Mouse (Mus musculus): ENCODE results near the gene Ccdc88a. TPM values are rescaled to one million over a fixed set of nuclear protein-coding genes. Genes with fewer than 3 reads are reported as not detected.

The Ccdc88a gene
- total and polyA plus RNA-seq, 3 experiments, result 13.0 to 86.2 (median 52.6) TPM

DNA sequence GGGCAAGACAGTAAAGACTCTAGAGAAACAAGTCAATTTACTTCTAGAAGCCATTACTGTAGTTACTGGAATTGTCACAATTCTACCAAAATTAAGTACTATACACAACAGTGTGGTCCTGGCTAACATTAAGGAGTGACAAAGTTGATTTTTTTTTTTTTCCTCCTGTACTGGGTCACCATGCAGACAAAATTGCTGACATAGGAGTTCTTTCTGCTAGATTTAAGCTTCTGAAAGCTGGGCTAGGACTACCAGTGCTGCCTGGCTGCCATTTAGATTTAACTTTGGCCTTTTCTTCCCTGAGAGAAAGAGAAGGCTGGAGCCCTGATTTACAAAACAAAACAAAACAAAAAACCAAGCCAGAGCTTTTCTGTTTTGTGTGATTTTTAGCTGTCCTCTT lies 32.8 kb downstream of the Ccdc88a start:
- ATAC-seq (ENCODE audit: extremely low read depth, insufficient number of reproducible peaks, low FRiP score, poor library complexity, severe bottlenecking) (no peak), DNase-seq (ENCODE audit: low spot score) (no peak)
- no peaks in the 10 kb centered on the region for H3K4me1 ChIP-seq (ENCODE audit: insufficient read depth, low read depth, low read length)
- H3K9me3 ChIP-seq (replicated peaks), result no peaks in the 10 kb centered on the region
- TF ChIP-seq POLR2AphosphoS5 (IDR thresholded peaks at IDR 0.05; ENCODE audit: insufficient replicate concordance, low read depth, low read length) (no peak), GATA2 (IDR thresholded peaks at IDR 0.05; ENCODE audit: borderline replicate concordance, low read depth, low read length) (no peak), TAL1 (conservative IDR thresholded peaks at IDR 0.05; ENCODE audit: low read depth, low read length) (no peak), GATA1 (IDR thresholded peaks at IDR 0.05; ENCODE audit: borderline replicate concordance, low read length) (no peak), CTCF (IDR thresholded peaks at IDR 0.05; ENCODE audit: low read depth, low read length) (no peak)
- H3K27me3 ChIP-seq (ENCODE audit: insufficient read depth, low read length), result no peaks in the 10 kb centered on the region
- H3K36me3 ChIP-seq (replicated peaks), result peaks cover 15% of the 10 kb centered on the region
- no peak overlapping the region for H3K4me3 ChIP-seq (ENCODE audit: low read depth, low read length)

DNA sequence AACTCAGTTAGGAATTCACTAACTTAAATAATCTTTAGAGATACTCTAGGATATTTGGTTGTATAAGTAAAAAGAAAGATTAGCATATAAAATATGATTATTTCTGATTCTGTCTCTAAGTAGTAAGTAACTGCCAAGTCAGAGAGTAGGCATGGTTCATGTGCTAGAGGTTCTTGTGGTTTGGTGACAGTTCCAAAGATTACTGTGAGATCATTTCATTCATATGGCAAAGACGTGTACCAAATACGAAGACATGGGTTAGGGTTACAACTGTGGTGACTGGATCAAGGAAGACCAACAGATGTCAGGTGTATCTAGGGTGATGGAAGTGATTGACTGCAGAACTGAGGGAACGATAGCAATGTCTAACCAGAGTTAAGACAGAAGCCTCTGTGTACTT lies 50.0 kb downstream of the Ccdc88a start:
- peaks cover 10% of the 10 kb centered on the region for H3K36me3 ChIP-seq (replicated peaks)
- H3K9me3 ChIP-seq (replicated peaks), result no peaks in the 10 kb centered on the region
- H3K4me3 ChIP-seq (ENCODE audit: low read depth, low read length), result no peak overlapping the region
- H3K4me1 ChIP-seq (ENCODE audit: insufficient read depth, low read depth, low read length), result no peaks in the 10 kb centered on the region; the same call in 1 of the 2 replicates
- no peaks in the 10 kb centered on the region for H3K27me3 ChIP-seq (ENCODE audit: insufficient read depth, low read length)
- no peak for ATAC-seq (ENCODE audit: extremely low read depth, insufficient number of reproducible peaks, low FRiP score, poor library complexity, severe bottlenecking)
- no peak for DNase-seq (ENCODE audit: low spot score)
- no peak for TF ChIP-seq GATA2 (IDR thresholded peaks at IDR 0.05; ENCODE audit: borderline replicate concordance, low read depth, low read length)
- no peak for TF ChIP-seq GATA1 (IDR thresholded peaks at IDR 0.05; ENCODE audit: borderline replicate concordance, low read length)
- no peak for TF ChIP-seq CTCF (IDR thresholded peaks at IDR 0.05; ENCODE audit: low read depth, low read length)
- TF ChIP-seq TAL1 (conservative IDR thresholded peaks at IDR 0.05; ENCODE audit: low read depth, low read length), result no peak
- no peak for TF ChIP-seq POLR2AphosphoS5 (IDR thresholded peaks at IDR 0.05; ENCODE audit: insufficient replicate concordance, low read depth, low read length)

DNA sequence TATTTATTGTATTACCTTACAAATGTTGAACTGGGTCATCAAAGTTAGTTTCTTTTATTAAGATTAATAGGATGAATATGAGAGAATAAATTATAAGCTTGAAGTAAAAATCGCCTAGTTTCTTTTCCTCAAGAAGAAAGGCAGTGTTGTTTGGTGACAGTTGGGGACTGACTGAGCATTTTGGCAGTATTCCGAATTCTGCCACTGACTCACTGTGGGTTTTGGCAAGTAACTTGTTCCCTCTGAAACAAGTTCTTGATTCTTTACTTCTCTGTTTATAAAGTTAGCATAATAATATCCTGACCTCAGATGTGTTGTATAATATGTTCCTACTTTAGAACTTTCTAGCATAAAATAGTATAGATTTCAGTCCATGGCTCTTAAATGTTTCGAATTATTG lies 55.3 kb downstream of the Ccdc88a start:
- Histone ChIP-seq H3K36me3 (replicated peaks) (peaks cover 18% of the 10 kb centered on the region), H3K27me3 (ENCODE audit: insufficient read depth, low read length) (no peaks in the 10 kb centered on the region), H3K4me3 (ENCODE audit: low read depth, low read length) (no peak overlapping the region), H3K9me3 (replicated peaks) (no peaks in the 10 kb centered on the region), H3K4me1 (ENCODE audit: insufficient read depth, low read depth, low read length) (no peaks in the 10 kb centered on the region)
- DNase-seq (ENCODE audit: low spot score) (no peak), ATAC-seq (ENCODE audit: extremely low read depth, insufficient number of reproducible peaks, low FRiP score, poor library complexity, severe bottlenecking) (no peak)
- no peak for TF ChIP-seq CTCF (IDR thresholded peaks at IDR 0.05; ENCODE audit: low read depth, low read length)
- TF ChIP-seq POLR2AphosphoS5 (IDR thresholded peaks at IDR 0.05; ENCODE audit: insufficient replicate concordance, low read depth, low read length), result no peak
- TF ChIP-seq GATA2 (IDR thresholded peaks at IDR 0.05; ENCODE audit: borderline replicate concordance, low read depth, low read length), result no peak
- TF ChIP-seq TAL1 (conservative IDR thresholded peaks at IDR 0.05; ENCODE audit: low read depth, low read length), result no peak
- no peak for TF ChIP-seq GATA1 (IDR thresholded peaks at IDR 0.05; ENCODE audit: borderline replicate concordance, low read length)

DNA sequence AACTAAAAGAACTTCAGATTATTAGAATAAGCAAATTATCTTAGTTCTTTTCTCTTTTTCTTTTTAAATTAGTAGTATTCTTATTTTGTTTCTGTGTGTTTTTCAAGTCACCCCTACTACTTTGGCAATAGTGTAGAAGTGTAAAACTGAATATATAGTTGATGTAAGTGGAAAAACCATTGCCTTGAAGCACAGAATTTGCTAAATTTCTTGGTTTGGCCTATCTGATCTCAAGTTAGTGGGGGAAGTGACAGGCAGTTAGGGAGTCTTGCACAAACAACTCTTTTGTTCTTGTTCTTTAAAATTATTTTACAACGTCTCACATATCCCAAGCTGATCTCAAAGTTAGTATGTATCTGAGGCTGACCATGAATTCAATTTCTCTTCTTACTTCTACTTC lies 57.6 kb downstream of the Ccdc88a start:
- TF ChIP-seq CTCF (IDR thresholded peaks at IDR 0.05; ENCODE audit: low read depth, low read length) (no peak), GATA1 (IDR thresholded peaks at IDR 0.05; ENCODE audit: borderline replicate concordance, low read length) (no peak), TAL1 (conservative IDR thresholded peaks at IDR 0.05; ENCODE audit: low read depth, low read length) (no peak), GATA2 (IDR thresholded peaks at IDR 0.05; ENCODE audit: borderline replicate concordance, low read depth, low read length) (no peak), POLR2AphosphoS5 (IDR thresholded peaks at IDR 0.05; ENCODE audit: insufficient replicate concordance, low read depth, low read length) (no peak)
- DNase-seq (ENCODE audit: low spot score) (no peak), ATAC-seq (ENCODE audit: extremely low read depth, insufficient number of reproducible peaks, low FRiP score, poor library complexity, severe bottlenecking) (no peak)
- Histone ChIP-seq H3K27me3 (ENCODE audit: insufficient read depth, low read length) (no peaks in the 10 kb centered on the region), H3K4me1 (ENCODE audit: insufficient read depth, low read depth, low read length) (no peaks in the 10 kb centered on the region), H3K9me3 (replicated peaks) (no peaks in the 10 kb centered on the region), H3K4me3 (ENCODE audit: low read depth, low read length) (no peak overlapping the region), H3K36me3 (replicated peaks) (peaks cover 11% of the 10 kb centered on the region)

DNA sequence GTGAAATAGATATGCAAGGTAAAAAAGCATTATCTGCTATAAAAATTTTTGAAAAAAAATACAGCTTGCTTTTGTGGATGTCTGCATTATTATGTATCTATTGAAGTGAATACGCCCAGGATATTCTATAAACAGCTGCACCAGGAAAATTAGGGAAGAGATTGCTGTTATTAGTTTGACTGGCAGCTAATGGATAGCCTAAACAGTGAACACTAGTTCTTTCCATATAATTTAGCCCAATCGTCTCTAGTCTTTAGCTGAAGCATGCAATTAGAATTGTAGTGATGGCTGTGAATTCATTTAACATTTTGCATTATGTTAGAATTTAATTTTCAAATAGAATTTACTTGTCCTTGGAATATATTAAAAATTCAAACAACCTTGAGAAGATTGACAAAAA lies 75.3 kb downstream of the Ccdc88a start:
- peaks cover 14% of the 10 kb centered on the region for H3K36me3 ChIP-seq (replicated peaks)
- H3K27me3 ChIP-seq (ENCODE audit: insufficient read depth, low read length), result no peaks in the 10 kb centered on the region
- DNase-seq (ENCODE audit: low spot score), result no peak
- no peaks in the 10 kb centered on the region for H3K9me3 ChIP-seq (replicated peaks)
- TF ChIP-seq POLR2AphosphoS5 (IDR thresholded peaks at IDR 0.05; ENCODE audit: insufficient replicate concordance, low read depth, low read length) (no peak), CTCF (IDR thresholded peaks at IDR 0.05; ENCODE audit: low read depth, low read length) (no peak), TAL1 (conservative IDR thresholded peaks at IDR 0.05; ENCODE audit: low read depth, low read length) (no peak), GATA2 (IDR thresholded peaks at IDR 0.05; ENCODE audit: borderline replicate concordance, low read depth, low read length) (no peak), GATA1 (IDR thresholded peaks at IDR 0.05; ENCODE audit: borderline replicate concordance, low read length) (no peak)
- no peak for ATAC-seq (ENCODE audit: extremely low read depth, insufficient number of reproducible peaks, low FRiP score, poor library complexity, severe bottlenecking)
- H3K4me1 ChIP-seq (ENCODE audit: insufficient read depth, low read depth, low read length), result no peaks in the 10 kb centered on the region
- H3K4me3 ChIP-seq (ENCODE audit: low read depth, low read length), result no peak overlapping the region

DNA sequence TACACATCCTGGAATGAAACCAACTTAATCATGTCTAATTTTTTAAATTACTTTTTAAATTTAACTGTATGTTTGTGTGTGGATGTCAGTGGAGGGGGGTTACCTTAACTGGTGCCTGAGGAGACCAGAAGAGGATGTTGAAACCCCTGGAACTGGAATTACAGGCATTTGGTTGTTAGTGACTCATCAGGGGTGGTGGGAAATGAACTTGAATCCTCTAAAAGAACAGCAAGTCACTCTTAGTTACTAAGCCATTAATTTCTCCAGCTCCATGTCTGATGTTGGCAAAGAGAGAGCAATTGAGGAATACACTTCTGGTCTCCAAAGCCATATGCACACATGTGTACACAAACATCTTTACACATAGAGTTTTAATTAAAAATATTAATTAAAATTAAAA lies 101.2 kb downstream of the Ccdc88a start:
- Histone ChIP-seq H3K27me3 (ENCODE audit: insufficient read depth, low read length) (no peaks in the 10 kb centered on the region), H3K4me1 (ENCODE audit: insufficient read depth, low read depth, low read length) (peaks cover 4% of the 10 kb centered on the region; the same call in 1 of the 2 replicates), H3K9me3 (replicated peaks) (no peaks in the 10 kb centered on the region), H3K36me3 (replicated peaks) (peaks cover 33% of the 10 kb centered on the region), H3K4me3 (ENCODE audit: low read depth, low read length) (no peak overlapping the region)
- DNase-seq (ENCODE audit: low spot score), result no peak
- TF ChIP-seq CTCF (IDR thresholded peaks at IDR 0.05; ENCODE audit: low read depth, low read length), result no peak
- TF ChIP-seq GATA1 (IDR thresholded peaks at IDR 0.05; ENCODE audit: borderline replicate concordance, low read length), result no peak
- TF ChIP-seq TAL1 (conservative IDR thresholded peaks at IDR 0.05; ENCODE audit: low read depth, low read length), result no peak
- no peak for TF ChIP-seq GATA2 (IDR thresholded peaks at IDR 0.05; ENCODE audit: borderline replicate concordance, low read depth, low read length)
- TF ChIP-seq POLR2AphosphoS5 (IDR thresholded peaks at IDR 0.05; ENCODE audit: insufficient replicate concordance, low read depth, low read length), result no peak
- no peak for ATAC-seq (ENCODE audit: extremely low read depth, insufficient number of reproducible peaks, low FRiP score, poor library complexity, severe bottlenecking)
